Mouse (Mus musculus): ENCODE measurements around the gene Dgcr2. TPM values are rescaled to one million over a fixed set of nuclear protein-coding genes. Genes with fewer than 3 reads are reported as not detected.
A peak's percentile ranks its signal among the peaks of the same experiment; 100 is the strongest.

Gene Dgcr2
- polyA plus RNA-seq, 1 experiment, result 166 TPM

- no peak for DNase-seq (ENCODE audit: low read depth)
- TF ChIP-seq CTCF (IDR thresholded peaks at IDR 0.05; ENCODE audit: borderline replicate concordance, extremely low read depth, insufficient read depth, insufficient read length), result no peak
- TF ChIP-seq POLR2A (IDR thresholded peaks at IDR 0.05; ENCODE audit: borderline replicate concordance, extremely low read depth, insufficient read depth, insufficient read length, poor library complexity, severe bottlenecking), result no peak
These were observed 4.4 kb downstream of the Dgcr2 start, which contains the start of gene Tssk1 for GRCm38 (mm10) chr16:17893923-17894322. TSS of gene Tssk1 (plus strand) at chr16:17894223.

GRCm38 (mm10) chr16:17892606-17893005, 5.8 kb downstream of the Dgcr2 start:
- TF ChIP-seq POLR2A (IDR thresholded peaks at IDR 0.05; ENCODE audit: borderline replicate concordance, extremely low read depth, insufficient read depth, insufficient read length, poor library complexity, severe bottlenecking) (no peak), CTCF (IDR thresholded peaks at IDR 0.05; ENCODE audit: borderline replicate concordance, extremely low read depth, insufficient read depth, insufficient read length) (no peak)
- peak; percentile 16 for DNase-seq (ENCODE audit: low read depth)

- DNase-seq (ENCODE audit: low read depth), result peak; percentile 99
- TF ChIP-seq POLR2A (IDR thresholded peaks at IDR 0.05; ENCODE audit: borderline replicate concordance, extremely low read depth, insufficient read depth, insufficient read length, poor library complexity, severe bottlenecking) (peak; percentile 96), CTCF (IDR thresholded peaks at IDR 0.05; ENCODE audit: borderline replicate concordance, extremely low read depth, insufficient read depth, insufficient read length) (peak; percentile 10; the same call in 1 of the 2 replicates)
These were observed 6.8 kb downstream of the Dgcr2 start, which contains the start of gene Gm20518 for GRCm38 (mm10) chr16:17891567-17891959. TSS of gene Gm20518 (minus strand) at chr16:17891671.

- DNase-seq (ENCODE audit: low read depth), result peak; percentile 81
- no peak for TF ChIP-seq POLR2A (IDR thresholded peaks at IDR 0.05; ENCODE audit: borderline replicate concordance, extremely low read depth, insufficient read depth, insufficient read length, poor library complexity, severe bottlenecking)
- TF ChIP-seq CTCF (IDR thresholded peaks at IDR 0.05; ENCODE audit: borderline replicate concordance, extremely low read depth, insufficient read depth, insufficient read length), result no peak
These were observed 7.3 kb downstream of the Dgcr2 start for GRCm38 (mm10) chr16:17890917-17891566.

- no peak for TF ChIP-seq POLR2A (IDR thresholded peaks at IDR 0.05; ENCODE audit: borderline replicate concordance, extremely low read depth, insufficient read depth, insufficient read length, poor library complexity, severe bottlenecking)
- no peak for TF ChIP-seq CTCF (IDR thresholded peaks at IDR 0.05; ENCODE audit: borderline replicate concordance, extremely low read depth, insufficient read depth, insufficient read length)
- peak; percentile 6 for DNase-seq (ENCODE audit: low read depth)
These were observed 8.0 kb downstream of the Dgcr2 start for GRCm38 (mm10) chr16:17890342-17890727.

GRCm38 (mm10) chr16:17889689-17890341, 8.5 kb downstream of the Dgcr2 start:
- no peak for DNase-seq (ENCODE audit: low read depth)
- TF ChIP-seq POLR2A (IDR thresholded peaks at IDR 0.05; ENCODE audit: borderline replicate concordance, extremely low read depth, insufficient read depth, insufficient read length, poor library complexity, severe bottlenecking) (no peak), CTCF (IDR thresholded peaks at IDR 0.05; ENCODE audit: borderline replicate concordance, extremely low read depth, insufficient read depth, insufficient read length) (no peak)

- no peak for TF ChIP-seq CTCF (IDR thresholded peaks at IDR 0.05; ENCODE audit: borderline replicate concordance, extremely low read depth, insufficient read depth, insufficient read length)
- no peak for TF ChIP-seq POLR2A (IDR thresholded peaks at IDR 0.05; ENCODE audit: borderline replicate concordance, extremely low read depth, insufficient read depth, insufficient read length, poor library complexity, severe bottlenecking)
- no peak for DNase-seq (ENCODE audit: low read depth)
These were observed 14.2 kb downstream of the Dgcr2 start for GRCm38 (mm10) chr16:17884116-17884515.

- DNase-seq (ENCODE audit: low read depth), result no peak
- TF ChIP-seq POLR2A (IDR thresholded peaks at IDR 0.05; ENCODE audit: borderline replicate concordance, extremely low read depth, insufficient read depth, insufficient read length, poor library complexity, severe bottlenecking) (no peak), CTCF (IDR thresholded peaks at IDR 0.05; ENCODE audit: borderline replicate concordance, extremely low read depth, insufficient read depth, insufficient read length) (no peak)
These were observed 16.2 kb downstream of the Dgcr2 start for GRCm38 (mm10) chr16:17882196-17882595.

- no peak for DNase-seq (ENCODE audit: low read depth)
- TF ChIP-seq CTCF (IDR thresholded peaks at IDR 0.05; ENCODE audit: borderline replicate concordance, extremely low read depth, insufficient read depth, insufficient read length) (no peak), POLR2A (IDR thresholded peaks at IDR 0.05; ENCODE audit: borderline replicate concordance, extremely low read depth, insufficient read depth, insufficient read length, poor library complexity, severe bottlenecking) (no peak)
These were observed 18.8 kb downstream of the Dgcr2 start for GRCm38 (mm10) chr16:17879571-17879970.

GRCm38 (mm10) chr16:17876096-17876495, 22.3 kb downstream of the Dgcr2 start:
- no peak for DNase-seq (ENCODE audit: low read depth)
- no peak for TF ChIP-seq CTCF (IDR thresholded peaks at IDR 0.05; ENCODE audit: borderline replicate concordance, extremely low read depth, insufficient read depth, insufficient read length)
- no peak for TF ChIP-seq POLR2A (IDR thresholded peaks at IDR 0.05; ENCODE audit: borderline replicate concordance, extremely low read depth, insufficient read depth, insufficient read length, poor library complexity, severe bottlenecking)

GRCm38 (mm10) chr16:17875174-17875573, 23.2 kb downstream of the Dgcr2 start:
- DNase-seq (ENCODE audit: low read depth), result no peak

More at GRCm38 (mm10) chr16:17875174-17875573, 23.2 kb downstream of the Dgcr2 start:
- no peak for TF ChIP-seq POLR2A (IDR thresholded peaks at IDR 0.05; ENCODE audit: borderline replicate concordance, extremely low read depth, insufficient read depth, insufficient read length, poor library complexity, severe bottlenecking)
- no peak for TF ChIP-seq CTCF (IDR thresholded peaks at IDR 0.05; ENCODE audit: borderline replicate concordance, extremely low read depth, insufficient read depth, insufficient read length)
